In the genomic region with DNA sequence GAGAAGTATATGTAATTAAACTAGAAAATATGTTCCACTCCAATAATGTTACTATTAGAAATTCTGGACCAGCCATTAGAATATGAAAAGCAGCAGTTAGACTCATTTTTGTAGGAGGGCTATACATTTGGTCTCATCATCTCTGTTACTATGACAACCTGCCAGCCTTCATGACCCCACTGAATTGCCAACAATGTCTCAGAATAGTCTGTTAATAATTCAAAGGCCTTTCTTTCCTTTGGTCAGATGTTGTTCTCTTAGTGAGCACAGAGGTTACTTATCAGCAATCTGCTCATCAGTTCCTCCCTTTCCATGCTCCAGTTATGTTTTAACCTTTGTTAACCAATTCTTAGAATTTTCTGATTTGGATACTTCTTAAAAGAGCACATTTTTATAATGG, we compare ENCODE assay signal across 24 mouse cellular contexts.
"Had no signal": no experiment of that assay in that cellular context is flagged by ENCODE, and none has a peak within 500 bp of the region (broad histone marks: within the 10 kb centered on the region; RNA-seq: fewer than 3 reads in every experiment).

No protein-coding gene starts in this region.

- ATAC-seq: inflammation-experienced regulatory T-cells, adult 6 months; intestine, embryonic 16.5 days; liver, embryonic 12.5 days had no signal

- H3K4me3 ChIP-seq: layer of hippocampus, adult 2 months; limb, embryonic 10.5 days; limb, embryonic 13.5 days; liver, embryonic 12.5 days; liver, embryonic 15.5 days; lung, embryonic 15.5 days; megakaryocyte, embryonic 14.5 days; neural tube, embryonic 12.5 days; neural tube, embryonic 15.5 days had no signal

- H3K36me3 ChIP-seq: limb, embryonic 10.5 days; limb, embryonic 13.5 days; liver, embryonic 12.5 days; liver, embryonic 15.5 days; lung, embryonic 15.5 days; neural tube, embryonic 12.5 days; neural tube, embryonic 15.5 days had no signal

- H3K27ac ChIP-seq: layer of hippocampus, adult 2 months; limb, embryonic 10.5 days; limb, embryonic 13.5 days; liver, embryonic 12.5 days; liver, embryonic 15.5 days; lung, embryonic 15.5 days; neural tube, embryonic 12.5 days; neural tube, embryonic 15.5 days; stomach, postnatal 0 days had no signal

- H3K27me3 ChIP-seq: limb, embryonic 13.5 days; liver, embryonic 12.5 days; liver, embryonic 15.5 days; lung, embryonic 15.5 days; megakaryocyte, embryonic 14.5 days; neural tube, embryonic 12.5 days; neural tube, embryonic 15.5 days had no signal

- H3K4me2 ChIP-seq: limb, embryonic 13.5 days; liver, embryonic 12.5 days; liver, embryonic 15.5 days; lung, embryonic 15.5 days; neural tube, embryonic 12.5 days; neural tube, embryonic 15.5 days had no signal

- H3K9me3 ChIP-seq: limb, embryonic 10.5 days; limb, embryonic 13.5 days; liver, embryonic 12.5 days; liver, embryonic 15.5 days; lung, embryonic 15.5 days; megakaryocyte, embryonic 14.5 days; neural tube, embryonic 12.5 days; neural tube, embryonic 15.5 days had no signal

- H3K4me1 ChIP-seq: limb, embryonic 10.5 days; limb, embryonic 13.5 days; liver, embryonic 12.5 days; liver, embryonic 15.5 days; lung, embryonic 15.5 days; megakaryocyte, embryonic 14.5 days; neural tube, embryonic 12.5 days; neural tube, embryonic 15.5 days had no signal

- DNase-seq: kidney, adult 18-20 months; kidney, postnatal 25 days; layer of hippocampus, adult 9-11 months; liver; lung, adult 18-20 months; lung, postnatal 10 days; lung, postnatal 36 days; right cerebral cortex, adult 18-20 months; right cerebral cortex, postnatal 14 days; right cerebral cortex, postnatal 4 days; thymus, adult 2 months; thymus, postnatal 14 days had no signal

- H3K9ac ChIP-seq: limb, embryonic 13.5 days; liver, embryonic 12.5 days; liver, embryonic 15.5 days; lung, embryonic 15.5 days; neural tube, embryonic 12.5 days; neural tube, embryonic 15.5 days had no signal
